Mouse (Mus musculus): ENCODE data around the gene Vmn2r9. TPM values are rescaled to one million over a fixed set of nuclear protein-coding genes. Genes with fewer than 3 reads are reported as not detected.
"Not testable (repeated sequence)": the region's sequence is repeated elsewhere in the genome, so short reads cannot be mapped to it uniquely, and the experiment has no call there.

Gene Vmn2r9
- polyA plus RNA-seq, 1 experiment from 2014 or later: not detected

- H3K9me3 ChIP-seq (ENCODE audit: control insufficient read depth); H3K36me3 ChIP-seq (ENCODE audit: control insufficient read depth, insufficient read depth); H3K4me2 ChIP-seq (replicated peaks; ENCODE audit: low read depth); H3K27me3 ChIP-seq (replicated peaks; ENCODE audit: control insufficient read depth, insufficient read depth, low read length); H3K4me1 ChIP-seq (replicated peaks; ENCODE audit: control insufficient read depth, insufficient read depth, low read length); ATAC-seq; H3K27ac ChIP-seq (ENCODE audit: low read depth, low read length); H3K9ac ChIP-seq (ENCODE audit: low read depth, low read length); H3K4me3 ChIP-seq (ENCODE audit: low read depth, low read length): not testable (repeated sequence)
- peak; percentile 64 for TF ChIP-seq CTCF (IDR thresholded peaks at IDR 0.05; ENCODE audit: low read depth)
- 31% methylated on average over 1 of the region's 1 CpGs for WGBS
Measured at GRCm38 (mm10) chr5:108790385-108790784, 62.0 kb downstream of the Vmn2r9 start.

Other genes starting within 250 kb of the Vmn2r9 start
- 61.2 and 65.7 TPM in 2 replicates for gene Gak, start 222.8 kb downstream of the Vmn2r9 start, polyA plus RNA-seq (2015; fragmentation: Nextera tagmentation; extraction: Ambion mirVana)
- 19.4 and 19.5 TPM in 2 replicates for gene Tmem175, start 222.8 kb downstream of the Vmn2r9 start, polyA plus RNA-seq (2015; fragmentation: Nextera tagmentation; extraction: Ambion mirVana)
- 4.8 and 5.8 TPM in 2 replicates for gene Idua, start 192.3 kb downstream of the Vmn2r9 start, polyA plus RNA-seq (2015; fragmentation: Nextera tagmentation; extraction: Ambion mirVana)
- gene Dgkq, start 182.9 kb downstream of the Vmn2r9 start, polyA plus RNA-seq (2015; fragmentation: Nextera tagmentation; extraction: Ambion mirVana): 10.3 and 13.6 TPM in 2 replicates
- gene Slc26a1, start 177.0 kb downstream of the Vmn2r9 start, polyA plus RNA-seq (2015; fragmentation: Nextera tagmentation; extraction: Ambion mirVana): 1.9 and 2.1 TPM in 2 replicates
- 14.8 and 14.9 TPM in 2 replicates for gene Fgfrl1, start 160.2 kb downstream of the Vmn2r9 start, polyA plus RNA-seq (2015; fragmentation: Nextera tagmentation; extraction: Ambion mirVana)
- 0.71 and 1.2 TPM in 2 replicates for gene Rnf212, start 77.6 kb downstream of the Vmn2r9 start, polyA plus RNA-seq (2015; fragmentation: Nextera tagmentation; extraction: Ambion mirVana)
- gene Tmed11, start 57.2 kb downstream of the Vmn2r9 start, polyA plus RNA-seq (2015; fragmentation: Nextera tagmentation; extraction: Ambion mirVana): 0.26 TPM in 1 of 2 replicates, not detected in the other
- gene Vmn2r8, start 43.8 kb downstream of the Vmn2r9 start, polyA plus RNA-seq (2015; fragmentation: Nextera tagmentation; extraction: Ambion mirVana): not detected in 2 replicates
- not detected in 2 replicates for gene Vmn2r10, start 153.9 kb upstream of the Vmn2r9 start, polyA plus RNA-seq (2015; fragmentation: Nextera tagmentation; extraction: Ambion mirVana)
- not detected in 2 replicates for gene Vmn2r11, start 207.0 kb upstream of the Vmn2r9 start, polyA plus RNA-seq (2015; fragmentation: Nextera tagmentation; extraction: Ambion mirVana)
- not detected in 2 replicates for gene Vmn2r12, start 245.3 kb upstream of the Vmn2r9 start, polyA plus RNA-seq (2015; fragmentation: Nextera tagmentation; extraction: Ambion mirVana)

All from intestine, postnatal 0 days (tissue).